Mouse (Mus musculus): ENCODE measurements around the gene Sag. TPM values are rescaled to one million over a fixed set of nuclear protein-coding genes. Genes with fewer than 3 reads are reported as not detected.

Gene Sag
- polyA plus RNA-seq, 1 experiment from 2014 or later = 2.3 TPM

GRCm38 (mm10) chr1:87877552-87878283, 74.2 kb downstream of the Sag start:
- DNase-seq (ENCODE audit: low spot score) = no peak
- Histone ChIP-seq H3K9me3 (replicated peaks; ENCODE audit: control insufficient read depth, low read length) (no peaks in the 10 kb centered on the region), H3K9ac (replicated peaks; ENCODE audit: low read length) (no peak overlapping the region), H3K4me2 (ENCODE audit: low read depth, low read length) (no peak overlapping the region), H3K4me3 (ENCODE audit: low read depth, low read length) (no peak overlapping the region), H3K4me1 (ENCODE audit: control insufficient read depth, insufficient read depth, low read length) (no peaks in the 10 kb centered on the region), H3K36me3 (replicated peaks; ENCODE audit: control insufficient read depth, insufficient read depth, low read depth, low read length) (no peaks in the 10 kb centered on the region), H3K27ac (replicated peaks; ENCODE audit: low read depth, low read length) (no peak overlapping the region), H3K27me3 (ENCODE audit: control insufficient read depth, insufficient read depth, low read length) (no peaks in the 10 kb centered on the region)
- 72% methylated on average over 9 of the region's 9 CpGs for WGBS
- ATAC-seq (replicated peaks; ENCODE audit: insufficient number of reproducible peaks, low FRiP score, low TSS enrichment, low read depth) = no peak

DNA sequence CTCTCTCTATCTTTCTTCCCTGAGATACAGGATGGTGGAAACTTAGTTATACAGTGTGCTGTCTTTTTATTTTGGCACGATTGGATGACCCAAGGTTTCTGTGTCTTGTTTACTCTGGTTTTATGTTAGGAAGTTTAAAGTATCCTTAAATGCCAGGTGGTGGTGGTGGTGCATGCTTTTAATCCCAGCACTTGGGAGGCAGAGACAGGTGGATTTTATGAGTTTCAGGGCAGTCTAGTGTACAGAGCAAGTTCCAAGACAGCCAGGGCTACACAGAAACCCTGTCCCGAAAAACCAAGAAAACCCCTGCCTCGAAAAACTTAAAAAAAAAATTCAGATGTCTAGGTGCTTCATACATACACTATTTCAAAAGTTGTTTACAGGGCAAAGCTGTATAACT, 75.6 kb downstream of the Sag start:
- ATAC-seq (replicated peaks; ENCODE audit: insufficient number of reproducible peaks, low FRiP score, low TSS enrichment, low read depth) = no peak
- WGBS = 89% methylated on average over 3 of the region's 3 CpGs

GRCm38 (mm10) chr1:87879494-87880325, 76.2 kb downstream of the Sag start:
- DNase-seq (ENCODE audit: low spot score) (no peak), ATAC-seq (replicated peaks; ENCODE audit: insufficient number of reproducible peaks, low FRiP score, low TSS enrichment, low read depth) (no peak)
- Histone ChIP-seq H3K4me2 (ENCODE audit: low read depth, low read length) (no peak overlapping the region), H3K4me3 (ENCODE audit: low read depth, low read length) (no peak overlapping the region), H3K9ac (replicated peaks; ENCODE audit: low read length) (no peak overlapping the region), H3K27ac (replicated peaks; ENCODE audit: low read depth, low read length) (no peak overlapping the region), H3K9me3 (replicated peaks; ENCODE audit: control insufficient read depth, low read length) (no peaks in the 10 kb centered on the region), H3K27me3 (ENCODE audit: control insufficient read depth, insufficient read depth, low read length) (no peaks in the 10 kb centered on the region), H3K36me3 (replicated peaks; ENCODE audit: control insufficient read depth, insufficient read depth, low read depth, low read length) (no peaks in the 10 kb centered on the region), H3K4me1 (ENCODE audit: control insufficient read depth, insufficient read depth, low read length) (no peaks in the 10 kb centered on the region)
- 71% methylated on average over 3 of the region's 3 CpGs for WGBS

More for the DNA sequence above, 75.6 kb downstream of the Sag start:
- Histone ChIP-seq H3K4me1 (ENCODE audit: control insufficient read depth, insufficient read depth, low read length) (no peaks in the 10 kb centered on the region), H3K27ac (replicated peaks; ENCODE audit: low read depth, low read length) (no peak overlapping the region), H3K9ac (replicated peaks; ENCODE audit: low read length) (no peak overlapping the region), H3K4me2 (ENCODE audit: low read depth, low read length) (no peak overlapping the region), H3K27me3 (ENCODE audit: control insufficient read depth, insufficient read depth, low read length) (no peaks in the 10 kb centered on the region), H3K4me3 (ENCODE audit: low read depth, low read length) (no peak overlapping the region), H3K9me3 (replicated peaks; ENCODE audit: control insufficient read depth, low read length) (no peaks in the 10 kb centered on the region), H3K36me3 (replicated peaks; ENCODE audit: control insufficient read depth, insufficient read depth, low read depth, low read length) (no peaks in the 10 kb centered on the region)
- no peak for DNase-seq (ENCODE audit: low spot score)

- no peaks in the 10 kb centered on the region for H3K4me1 ChIP-seq (ENCODE audit: control insufficient read depth, insufficient read depth, low read length)
- no peak overlapping the region for H3K9ac ChIP-seq (replicated peaks; ENCODE audit: low read length)
- H3K4me3 ChIP-seq (ENCODE audit: low read depth, low read length) = no peak overlapping the region
- WGBS = 87% methylated on average over 6 of the region's 6 CpGs
- H3K4me2 ChIP-seq (ENCODE audit: low read depth, low read length) = no peak overlapping the region
- no peaks in the 10 kb centered on the region for H3K27me3 ChIP-seq (ENCODE audit: control insufficient read depth, insufficient read depth, low read length)
- ATAC-seq (replicated peaks; ENCODE audit: insufficient number of reproducible peaks, low FRiP score, low TSS enrichment, low read depth) (no peak), DNase-seq (ENCODE audit: low spot score) (no peak)
- H3K36me3 ChIP-seq (replicated peaks; ENCODE audit: control insufficient read depth, insufficient read depth, low read depth, low read length) = no peaks in the 10 kb centered on the region
- no peak overlapping the region for H3K27ac ChIP-seq (replicated peaks; ENCODE audit: low read depth, low read length)
- H3K9me3 ChIP-seq (replicated peaks; ENCODE audit: control insufficient read depth, low read length) = no peaks in the 10 kb centered on the region
Observed at GRCm38 (mm10) chr1:87880326-87880627, 76.8 kb downstream of the Sag start.

- WGBS = 72% methylated on average over 2 of the region's 2 CpGs
- H3K27ac ChIP-seq (replicated peaks; ENCODE audit: low read depth, low read length) = no peak overlapping the region
- no peak for DNase-seq (ENCODE audit: low spot score)
- no peaks in the 10 kb centered on the region for H3K36me3 ChIP-seq (replicated peaks; ENCODE audit: control insufficient read depth, insufficient read depth, low read depth, low read length)
- H3K9me3 ChIP-seq (replicated peaks; ENCODE audit: control insufficient read depth, low read length) = no peaks in the 10 kb centered on the region
- no peak overlapping the region for H3K4me3 ChIP-seq (ENCODE audit: low read depth, low read length)
- no peaks in the 10 kb centered on the region for H3K27me3 ChIP-seq (ENCODE audit: control insufficient read depth, insufficient read depth, low read length)
- no peak for ATAC-seq (replicated peaks; ENCODE audit: insufficient number of reproducible peaks, low FRiP score, low TSS enrichment, low read depth)
- no peak overlapping the region for H3K9ac ChIP-seq (replicated peaks; ENCODE audit: low read length)
- no peaks in the 10 kb centered on the region for H3K4me1 ChIP-seq (ENCODE audit: control insufficient read depth, insufficient read depth, low read length)
- no peak overlapping the region for H3K4me2 ChIP-seq (ENCODE audit: low read depth, low read length)
Observed at GRCm38 (mm10) chr1:87880856-87881255, 77.4 kb downstream of the Sag start.

DNA sequence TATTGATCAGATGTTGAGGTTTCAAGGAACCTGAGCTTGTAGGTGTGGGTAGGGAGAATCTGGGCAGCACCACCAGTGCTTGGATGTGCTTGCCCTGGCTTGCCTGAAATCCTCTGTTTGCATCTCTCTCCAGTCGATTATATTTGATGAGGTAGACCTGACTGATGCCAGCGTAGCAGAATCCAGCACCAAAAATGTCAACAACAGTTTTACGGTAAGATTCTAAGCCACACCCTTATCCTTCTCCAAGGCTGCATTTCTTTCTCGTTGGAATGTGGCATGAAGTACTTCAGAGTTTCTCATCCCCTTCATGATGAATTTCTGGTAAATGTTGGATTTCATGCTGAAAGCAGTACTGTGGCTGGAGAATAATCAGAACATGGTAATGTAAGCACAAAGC, 78.2 kb downstream of the Sag start:
- Histone ChIP-seq H3K9ac (replicated peaks; ENCODE audit: low read length) (no peak overlapping the region), H3K9me3 (replicated peaks; ENCODE audit: control insufficient read depth, low read length) (no peaks in the 10 kb centered on the region), H3K4me3 (ENCODE audit: low read depth, low read length) (no peak overlapping the region), H3K27me3 (ENCODE audit: control insufficient read depth, insufficient read depth, low read length) (no peaks in the 10 kb centered on the region), H3K4me1 (ENCODE audit: control insufficient read depth, insufficient read depth, low read length) (no peaks in the 10 kb centered on the region), H3K4me2 (ENCODE audit: low read depth, low read length) (no peak overlapping the region), H3K27ac (replicated peaks; ENCODE audit: low read depth, low read length) (no peak overlapping the region), H3K36me3 (replicated peaks; ENCODE audit: control insufficient read depth, insufficient read depth, low read depth, low read length) (no peaks in the 10 kb centered on the region)
- DNase-seq (ENCODE audit: low spot score) = no peak
- WGBS = 92% methylated on average over 4 of the region's 4 CpGs
- ATAC-seq (replicated peaks; ENCODE audit: insufficient number of reproducible peaks, low FRiP score, low TSS enrichment, low read depth) = no peak

DNA sequence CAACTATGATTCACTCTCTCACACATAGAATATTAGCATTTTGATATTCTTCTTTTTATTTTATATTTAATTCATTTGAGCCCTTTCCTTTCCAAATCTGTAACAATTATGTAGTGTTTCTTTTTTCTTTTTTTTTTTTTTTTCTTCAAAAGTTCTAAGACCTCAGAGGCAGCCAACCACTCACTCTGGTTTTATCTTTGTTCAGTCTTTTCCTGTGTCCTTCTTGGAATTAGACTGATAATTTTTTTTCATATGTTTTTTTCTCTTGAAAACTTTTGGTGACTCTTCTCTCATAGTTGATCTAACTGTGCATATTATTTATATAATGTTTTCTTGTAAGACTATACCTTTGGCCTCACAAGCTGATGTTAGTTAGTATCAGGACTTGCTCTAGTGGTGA, 79.1 kb downstream of the Sag start:
- H3K27me3 ChIP-seq (ENCODE audit: control insufficient read depth, insufficient read depth, low read length) = no peaks in the 10 kb centered on the region
- no peaks in the 10 kb centered on the region for H3K9me3 ChIP-seq (replicated peaks; ENCODE audit: control insufficient read depth, low read length)
- no peak overlapping the region for H3K4me3 ChIP-seq (ENCODE audit: low read depth, low read length)
- no peak overlapping the region for H3K9ac ChIP-seq (replicated peaks; ENCODE audit: low read length)
- no peak overlapping the region for H3K4me2 ChIP-seq (ENCODE audit: low read depth, low read length)
- ATAC-seq (replicated peaks; ENCODE audit: insufficient number of reproducible peaks, low FRiP score, low TSS enrichment, low read depth) (no peak), DNase-seq (ENCODE audit: low spot score) (no peak)
- H3K27ac ChIP-seq (replicated peaks; ENCODE audit: low read depth, low read length) = no peak overlapping the region
- no peaks in the 10 kb centered on the region for H3K4me1 ChIP-seq (ENCODE audit: control insufficient read depth, insufficient read depth, low read length)
- no peaks in the 10 kb centered on the region for H3K36me3 ChIP-seq (replicated peaks; ENCODE audit: control insufficient read depth, insufficient read depth, low read depth, low read length)

- H3K4me2 ChIP-seq (ENCODE audit: low read depth, low read length) = no peak overlapping the region
- no peaks in the 10 kb centered on the region for H3K4me1 ChIP-seq (ENCODE audit: control insufficient read depth, insufficient read depth, low read length)
- H3K27ac ChIP-seq (replicated peaks; ENCODE audit: low read depth, low read length) = no peak overlapping the region
- WGBS = 74% methylated on average over 1 of the region's 1 CpGs
- H3K27me3 ChIP-seq (ENCODE audit: control insufficient read depth, insufficient read depth, low read length) = no peaks in the 10 kb centered on the region
- no peak for DNase-seq (ENCODE audit: low spot score)
- no peak overlapping the region for H3K4me3 ChIP-seq (ENCODE audit: low read depth, low read length)
- H3K36me3 ChIP-seq (replicated peaks; ENCODE audit: control insufficient read depth, insufficient read depth, low read depth, low read length) = no peaks in the 10 kb centered on the region
- no peak overlapping the region for H3K9ac ChIP-seq (replicated peaks; ENCODE audit: low read length)
- no peaks in the 10 kb centered on the region for H3K9me3 ChIP-seq (replicated peaks; ENCODE audit: control insufficient read depth, low read length)
- ATAC-seq (replicated peaks; ENCODE audit: insufficient number of reproducible peaks, low FRiP score, low TSS enrichment, low read depth) = no peak
Observed at GRCm38 (mm10) chr1:87890960-87891359, 87.5 kb downstream of the Sag start.
